Mouse (Mus musculus) liver, embryonic 14.5 days (tissue): ENCODE data around the gene Wbp1l.

Source experiments
- CTCF ChIP-seq: IDR thresholded peaks from 2 replicates; pipeline ENCODE4 v1.5.1; 2016; ENCODE audit warnings: antibody characterized with exemption, low read depth, control low read depth
- EP300 ChIP-seq: IDR thresholded peaks from 2 replicates; pipeline ENCODE4 v1.6.1; 2016; ENCODE audit warnings: antibody characterized with exemption, low read depth

GRCm38 (mm10) chr19:46658851-46659250 is 60.0 kb downstream of the Wbp1l start:
- TF ChIP-seq CTCF (no peak), EP300 (no peak)
